In genomic region chr6:4545727-4546126, GRCm38 (mm10) we compare ENCODE assay signal across 9 mouse cellular contexts. TPM values are rescaled to one million over a fixed set of nuclear protein-coding genes. Genes with fewer than 3 reads are reported as not detected.
A peak's percentile ranks its signal among the peaks of the same experiment; 100 is the strongest.
DNase-seq lines count a peak whose midpoint lies in the region; ATAC-seq and TF ChIP-seq lines count a peak whose summit lies in the region.
"Had no signal": no experiment of that assay in that cellular context is flagged by ENCODE, and none has a peak within 500 bp of the region (broad histone marks: within the 10 kb centered on the region; RNA-seq: fewer than 3 reads in every experiment).

No protein-coding gene starts in this region.

- WGBS in kidney, adult 2 months: 19% methylated on average over 8 of the region's 8 CpGs
- WGBS in limb, embryonic 10.5 days: 56% methylated on average over 8 of the region's 8 CpGs

- H3K27ac ChIP-seq in kidney, adult 2 months (ENCODE audit: insufficient read depth, low read depth, low read length): no peak overlapping the region
- peak overlapping the region; percentile 32; the same call in 1 of the 2 replicates for H3K27ac ChIP-seq in limb, embryonic 10.5 days

- no peak overlapping the region for H3K4me3 ChIP-seq in kidney, adult 2 months (ENCODE audit: insufficient read depth, low read depth, low read length)
- no peak overlapping the region for H3K4me3 ChIP-seq in limb, embryonic 10.5 days
- H3K4me3 ChIP-seq: erythroblast, embryonic 14.5 days had no signal

- ATAC-seq in neutrophil, adult 5-6 weeks (ENCODE audit: extremely low read depth, insufficient number of reproducible peaks, low FRiP score, poor library complexity, severe bottlenecking): peak; percentile 58; the same call in 1 of the 2 replicates

- no peak for TF ChIP-seq POLR2A in kidney, adult 2 months (IDR thresholded peaks at IDR 0.05; ENCODE audit: low read depth, low read length)

- DNase-seq in kidney, adult 2 months: peak; percentile 48
- DNase-seq in kidney, adult 11 months: no peak
- DNase-seq in ES-CJ7 (ENCODE audit: low read depth, low spot score): peak; percentile 85
- DNase-seq in c-Kit-negative CD71-positive TER-119-positive erythroid progenitor cells, embryonic 14.5 days (ENCODE audit: low read depth, low spot score): peak; percentile 5
- peak; percentile 47 for DNase-seq in heart, adult 8-10 months (ENCODE audit: low spot score)
- DNase-seq in limb, embryonic 10.5 days (ENCODE audit: low spot score): peak; percentile 75
- no peak for DNase-seq in yolk sac, embryonic 10.5 days (ENCODE audit: low spot score)

- H3K4me1 ChIP-seq in kidney, adult 2 months (ENCODE audit: control insufficient read depth, insufficient read depth, low read length): no peaks in the 10 kb centered on the region
- H3K4me1 ChIP-seq in limb, embryonic 10.5 days: peaks cover 11% of the 10 kb centered on the region; the same call in 1 of the 2 replicates

- no peaks in the 10 kb centered on the region for H3K27me3 ChIP-seq in kidney, adult 2 months (replicated peaks; ENCODE audit: control insufficient read depth, insufficient read depth, low read length)
- no peaks in the 10 kb centered on the region for H3K27me3 ChIP-seq in limb, embryonic 10.5 days (ENCODE audit: low read depth, poor library complexity, severe bottlenecking)

- no peaks in the 10 kb centered on the region for H3K36me3 ChIP-seq in kidney, adult 2 months (ENCODE audit: control insufficient read depth, insufficient read depth, low read length)
- H3K36me3 ChIP-seq in limb, embryonic 10.5 days: peaks cover 15% of the 10 kb centered on the region

- H3K9me3 ChIP-seq in limb, embryonic 10.5 days (replicated peaks): no peaks in the 10 kb centered on the region

- TF ChIP-seq CTCF in kidney, adult 2 months (conservative IDR thresholded peaks at IDR 0.05; ENCODE audit: insufficient read depth, insufficient read length, low read depth, low read length): peak; percentile 70

RNA-seq across cellular contexts. Expression of gene Col1a2, which starts 41.1 kb away (rescaled TPM):
- polyA plus RNA-seq in kidney, adult 2 months (2012; rRNA removed): 67.1 and 67.9 TPM in 2 replicates
- 10 to 100 TPM; 37.7 to 60.4 (median 58.0) TPM for total RNA-seq in heart, adult 8-10 months (2022)
- 109 and 248 TPM in 2 replicates for polyA plus RNA-seq in limb, embryonic 10.5 days (2016; fragmentation: Nextera tagmentation; extraction: Ambion mirVana)
- total RNA-seq in neutrophil, adult 5-6 weeks (2017): 0.74 TPM in 1 of 2 replicates, not detected in the other

RNA-seq across cellular contexts. Expression of gene Casd1, which starts 54.9 kb away (rescaled TPM):
- polyA plus RNA-seq in kidney, adult 2 months (2012; rRNA removed): 12.7 and 15.1 TPM in 2 replicates
- 10 to 100 TPM; 19.4 to 21.6 (median 20.5) TPM for total RNA-seq in heart, adult 8-10 months (2022)
- 84.3 and 89.6 TPM in 2 replicates for polyA plus RNA-seq in limb, embryonic 10.5 days (2016; fragmentation: Nextera tagmentation; extraction: Ambion mirVana)
- total RNA-seq in neutrophil, adult 5-6 weeks (2017): 28.5 and 36.2 TPM in 2 replicates

Comparison
In these comparisons a context has a peak if more than half of its experiments do, and no peak if none do; other contexts are left out.
1. DNase-seq: peak in kidney, adult 2 months (single experiment), ES-CJ7 (single experiment), c-Kit-negative CD71-positive TER-119-positive erythroid progenitor cells, embryonic 14.5 days (single experiment), heart, adult 8-10 months (single experiment) and limb, embryonic 10.5 days (single experiment); none in kidney, adult 11 months (single experiment) and yolk sac, embryonic 10.5 days (single experiment).
2. RNA of gene Col1a2, which starts 41.1 kb away (total RNA-seq): 37.7 to 60.4 TPM in heart, adult 8-10 months; 0.74 TPM in neutrophil, adult 5-6 weeks; every median in the first group is over 10 times any median in the second.